28 mouse cellular contexts compared by ENCODE assay signal in genomic region chr16:35753926-35754325, GRCm38 (mm10). TPM values are rescaled to one million over a fixed set of nuclear protein-coding genes. Genes with fewer than 3 reads are reported as not detected.
DNase-seq lines count a peak whose midpoint lies in the region; ATAC-seq and TF ChIP-seq lines count a peak whose summit lies in the region.
"Had no signal": no experiment of that assay in that cellular context is flagged by ENCODE, and none has a peak within 500 bp of the region (broad histone marks: within the 10 kb centered on the region; RNA-seq: fewer than 3 reads in every experiment).

No protein-coding gene starts in this region.

- H3K27ac ChIP-seq in neural tube, embryonic 15.5 days (replicated peaks): no peak overlapping the region
- no peak overlapping the region for H3K27ac ChIP-seq in liver, postnatal 0 days (ENCODE audit: low read depth)
- H3K27ac ChIP-seq: embryonic facial prominence, embryonic 13.5 days; embryonic facial prominence, embryonic 15.5 days; forebrain, embryonic 10.5 days; forebrain, embryonic 12.5 days had no signal

- no peaks in the 10 kb centered on the region for H3K9me3 ChIP-seq in neural tube, embryonic 15.5 days (replicated peaks)
- no peaks in the 10 kb centered on the region for H3K9me3 ChIP-seq in liver, postnatal 0 days (ENCODE audit: low read length)
- H3K9me3 ChIP-seq: embryonic facial prominence, embryonic 13.5 days; embryonic facial prominence, embryonic 15.5 days; forebrain, embryonic 10.5 days; forebrain, embryonic 12.5 days; G1E had no signal

- no peak for TF ChIP-seq CTCF in liver, postnatal 0 days (IDR thresholded peaks at IDR 0.05; ENCODE audit: low read depth)

- WGBS in neural tube, embryonic 15.5 days: 95% methylated on average over 5 of the region's 5 CpGs
- WGBS in liver, postnatal 0 days (ENCODE audit: insufficient replicate concordance): 78% methylated on average over 5 of the region's 5 CpGs

- H3K4me3 ChIP-seq in neural tube, embryonic 15.5 days (replicated peaks): no peak overlapping the region
- no peak overlapping the region for H3K4me3 ChIP-seq in liver, postnatal 0 days (ENCODE audit: low read depth, low read length)
- H3K4me3 ChIP-seq: embryonic facial prominence, embryonic 13.5 days; embryonic facial prominence, embryonic 15.5 days; erythroblast, embryonic 14.5 days; forebrain, embryonic 10.5 days; forebrain, embryonic 12.5 days had no signal

- H3K4me1 ChIP-seq in neural tube, embryonic 15.5 days: peaks cover 14% of the 10 kb centered on the region
- peaks cover 6% of the 10 kb centered on the region; the same call in 1 of the 2 replicates for H3K4me1 ChIP-seq in liver, postnatal 0 days (ENCODE audit: insufficient read depth)
- H3K4me1 ChIP-seq: forebrain, embryonic 12.5 days had no signal

- H3K9ac ChIP-seq in neural tube, embryonic 15.5 days (replicated peaks): no peak overlapping the region
- no peak overlapping the region for H3K9ac ChIP-seq in liver, postnatal 0 days (replicated peaks)
- H3K9ac ChIP-seq: embryonic facial prominence, embryonic 13.5 days; embryonic facial prominence, embryonic 15.5 days; forebrain, embryonic 12.5 days had no signal

- no peaks in the 10 kb centered on the region for H3K36me3 ChIP-seq in neural tube, embryonic 15.5 days
- H3K36me3 ChIP-seq in liver, postnatal 0 days (replicated peaks; ENCODE audit: insufficient read depth, low read length): no peaks in the 10 kb centered on the region; the same call in 1 of the 2 replicates
- H3K36me3 ChIP-seq: embryonic facial prominence, embryonic 13.5 days; embryonic facial prominence, embryonic 15.5 days; forebrain, embryonic 10.5 days; forebrain, embryonic 12.5 days had no signal

- DNase-seq in 416B (ENCODE audit: low read depth): peak; percentile 27
- no peak for DNase-seq in cerebellum, postnatal 10 days
- DNase-seq in liver, postnatal 0 days: no peak
- DNase-seq: adrenal gland, adult 8-10 months; adrenal gland, postnatal 14 days; adrenal gland, postnatal 36 days; B cell, adult 2 months; cerebellum, adult 11-12 months; cerebellum, adult 2 months; cerebellum, adult 9-10 months; cerebellum, postnatal 14 days; cerebellum, postnatal 36 days; embryo, embryonic 11 days had no signal

- no peak overlapping the region for H3K4me2 ChIP-seq in neural tube, embryonic 15.5 days
- H3K4me2 ChIP-seq in liver, postnatal 0 days (ENCODE audit: low read depth, low read length): no peak overlapping the region
- H3K4me2 ChIP-seq: embryonic facial prominence, embryonic 13.5 days; embryonic facial prominence, embryonic 15.5 days; forebrain, embryonic 12.5 days had no signal

- TF ChIP-seq EP300 in liver, postnatal 0 days (IDR thresholded peaks at IDR 0.05; ENCODE audit: low read depth): no peak

- no peaks in the 10 kb centered on the region for H3K27me3 ChIP-seq in neural tube, embryonic 15.5 days (replicated peaks)
- H3K27me3 ChIP-seq in liver, postnatal 0 days (ENCODE audit: insufficient read depth, low read length): no peaks in the 10 kb centered on the region
- H3K27me3 ChIP-seq: CH12.LX; embryonic facial prominence, embryonic 13.5 days; embryonic facial prominence, embryonic 15.5 days; forebrain, embryonic 12.5 days; Patski had no signal

- peak; percentile 57 for ATAC-seq in granulocyte monocyte progenitor cell, adult 5-6 weeks (replicated peaks; ENCODE audit: poor library complexity, severe bottlenecking)
- peak; percentile 49 for ATAC-seq in megakaryocyte progenitor cell, adult 5-6 weeks (replicated peaks; ENCODE audit: poor library complexity)
- no peak for ATAC-seq in neural tube, embryonic 15.5 days (ENCODE audit: low FRiP score)
- ATAC-seq in liver, postnatal 0 days: no peak
- ATAC-seq: activated CD4-positive, CD25-positive, alpha-beta regulatory T cell, adult 4 months; CD4-positive, CD25-positive, alpha-beta regulatory T cell, adult 4 months; forebrain, embryonic 14.5 days; forebrain, embryonic 16.5 days; Patski had no signal

RNA-seq across cellular contexts. Expression of gene Dirc2, which starts 15.2 kb away (rescaled TPM):
- 24.9 and 31.7 TPM in 2 replicates for total RNA-seq in granulocyte monocyte progenitor cell, adult 5-6 weeks (2014; fragmentation: Nextera tagmentation)
- 15.8 and 21.1 TPM in 2 replicates for total RNA-seq in granulocyte monocyte progenitor cell, adult 5-6 weeks (2017)
- 24.3 and 25.5 TPM in 2 replicates for total RNA-seq in megakaryocyte progenitor cell, adult 5-6 weeks (2015)
- 13.2 and 15.3 TPM in 2 replicates for total RNA-seq in megakaryocyte progenitor cell, adult 5-6 weeks (2017)
- 26.8 and 29.9 TPM in 2 replicates for polyA plus RNA-seq in neural tube, embryonic 15.5 days (2015; fragmentation: Nextera tagmentation; extraction: Ambion mirVana)
- 5.7 and 6.2 TPM in 2 replicates for polyA plus RNA-seq in liver, postnatal 0 days (2015; fragmentation: Nextera tagmentation; extraction: Ambion mirVana)

RNA-seq across cellular contexts. Expression of gene Hspbap1, which starts 16.2 kb away (rescaled TPM):
- 3.0 and 7.8 TPM in 2 replicates for total RNA-seq in granulocyte monocyte progenitor cell, adult 5-6 weeks (2014; fragmentation: Nextera tagmentation)
- total RNA-seq in granulocyte monocyte progenitor cell, adult 5-6 weeks (2017): 5.6 and 7.4 TPM in 2 replicates
- 1.2 and 3.6 TPM in 2 replicates for total RNA-seq in megakaryocyte progenitor cell, adult 5-6 weeks (2015)
- 3.8 and 4.1 TPM in 2 replicates for total RNA-seq in megakaryocyte progenitor cell, adult 5-6 weeks (2017)
- polyA plus RNA-seq in neural tube, embryonic 15.5 days (2015; fragmentation: Nextera tagmentation; extraction: Ambion mirVana): 12.1 and 12.7 TPM in 2 replicates
- polyA plus RNA-seq in liver, postnatal 0 days (2015; fragmentation: Nextera tagmentation; extraction: Ambion mirVana): 6.9 and 7.6 TPM in 2 replicates

Comparison
In these comparisons a context has a peak if more than half of its experiments do, and no peak if none do; other contexts are left out.
1. ATAC-seq: peak in granulocyte monocyte progenitor cell, adult 5-6 weeks (single experiment) and megakaryocyte progenitor cell, adult 5-6 weeks (single experiment); none in neural tube, embryonic 15.5 days (single experiment) and liver, postnatal 0 days (single experiment).